Mouse (Mus musculus) central nervous system, embryonic 14 days (tissue): ENCODE data around the gene Eefsec. TPM values are rescaled to one million over a fixed set of nuclear protein-coding genes. Genes with fewer than 3 reads are reported as not detected.

Experiments used
- polyA plus RNA-seq: library from polyadenylated mRNA; depleted of rRNA; stranded (reverse); fragments of >200 nt; gene quantifications from 2 replicates; pipeline ENCODE4 v1.2.3, GENCODE M21; 2012; rRNA removed

The Eefsec gene
- 19.2 and 19.6 TPM in 2 replicates for polyA plus RNA-seq

GRCm38 (mm10) chr6:88446063-88447002 lies at the start of gene Eefsec:
Eefsec (minus strand) TSS chr6:88446539.

GRCm38 (mm10) chr6:88465181-88465920 lies 19.0 kb upstream of the Eefsec start, which contains the start of gene Ruvbl1:
Ruvbl1 (plus strand) TSS chr6:88465409.

GRCm38 (mm10) chr6:88221968-88222367 lies 224.4 kb downstream of the Eefsec start, which contains the start of gene Dnajb8:
Dnajb8 (plus strand) TSS chr6:88222268.

Other genes starting within 250 kb of the Eefsec start
- not detected in 2 replicates for gene Dnajb8, start 224.3 kb downstream of the Eefsec start, polyA plus RNA-seq
- 75.5 and 80.5 TPM in 2 replicates for gene Ruvbl1, start 18.9 kb upstream of the Eefsec start, polyA plus RNA-seq
- gene Sec61a1, start 72.4 kb upstream of the Eefsec start, polyA plus RNA-seq, result 134 and 158 TPM in 2 replicates
- gene Kbtbd12, start 191.4 kb upstream of the Eefsec start, polyA plus RNA-seq, result 0.23 and 0.27 TPM in 2 replicates